8 mouse cellular contexts compared by ENCODE assay signal in the genomic region with DNA sequence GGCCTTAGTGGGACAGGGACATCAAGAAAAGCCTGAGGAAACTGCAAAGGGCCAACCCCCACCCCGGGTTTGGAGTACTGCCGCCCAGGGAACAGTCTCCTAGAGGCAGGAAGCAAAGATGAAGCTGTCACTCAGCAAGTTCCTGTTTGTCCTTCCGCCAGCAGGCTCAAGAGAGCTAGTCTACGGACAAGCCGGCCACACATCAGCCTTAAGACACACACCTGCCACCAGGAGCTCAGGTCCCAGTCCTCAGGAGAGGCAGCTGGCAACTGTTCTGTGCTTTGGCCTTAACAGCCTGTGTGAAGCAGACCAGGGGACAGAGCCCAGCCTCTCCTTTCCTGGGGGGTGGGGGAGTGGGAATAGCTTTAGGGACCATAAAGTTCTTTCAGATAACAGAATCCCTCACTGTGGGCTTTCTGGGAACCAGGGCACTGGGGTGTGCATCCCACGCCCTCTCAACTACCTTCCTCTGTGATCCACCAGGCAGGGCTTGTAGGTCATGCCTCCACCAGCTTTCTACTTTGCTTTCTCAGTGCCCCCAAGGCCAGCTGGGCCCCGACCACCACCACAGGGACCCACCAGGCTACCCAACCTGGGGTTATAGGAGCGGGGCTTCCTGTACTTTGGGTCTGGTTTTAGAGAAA.
DNase-seq lines count a peak whose midpoint lies in the region; ATAC-seq and TF ChIP-seq lines count a peak whose summit lies in the region.

No protein-coding gene starts in this region.

- H3K27me3 ChIP-seq in embryonic facial prominence, embryonic 14.5 days (replicated peaks; ENCODE audit: control insufficient read depth, insufficient read depth, low read length), result no peaks in the 10 kb centered on the region
- H3K27me3 ChIP-seq in limb, embryonic 11.5 days (ENCODE audit: control insufficient read depth, insufficient read depth, low read length), result no peaks in the 10 kb centered on the region
- no peaks in the 10 kb centered on the region for H3K27me3 ChIP-seq in midbrain, embryonic 14.5 days (ENCODE audit: control insufficient read depth, insufficient read depth, low read length)

- peak overlapping the region; percentile 91 for H3K27ac ChIP-seq in gastrocnemius, adult 2 months
- H3K27ac ChIP-seq in embryonic facial prominence, embryonic 14.5 days (replicated peaks; ENCODE audit: low read depth, low read length), result peak overlapping the region; percentile 73
- H3K27ac ChIP-seq in limb, embryonic 11.5 days (replicated peaks; ENCODE audit: low read depth, low read length), result peak overlapping the region; percentile 25; the same call in 1 of the 2 replicates
- H3K27ac ChIP-seq in midbrain, embryonic 14.5 days (replicated peaks; ENCODE audit: low read depth, low read length), result peak overlapping the region; percentile 21

- H3K9me3 ChIP-seq in embryonic facial prominence, embryonic 14.5 days (ENCODE audit: control insufficient read depth, low read length), result no peaks in the 10 kb centered on the region
- H3K9me3 ChIP-seq in limb, embryonic 11.5 days (ENCODE audit: control insufficient read depth, low read length), result no peaks in the 10 kb centered on the region
- no peaks in the 10 kb centered on the region for H3K9me3 ChIP-seq in midbrain, embryonic 14.5 days (ENCODE audit: control insufficient read depth, low read length)

- peak overlapping the region; percentile 23 for H3K4me3 ChIP-seq in gastrocnemius, adult 2 months
- no peak overlapping the region for H3K4me3 ChIP-seq in embryonic facial prominence, embryonic 14.5 days (ENCODE audit: low read depth, low read length)
- no peak overlapping the region for H3K4me3 ChIP-seq in limb, embryonic 11.5 days (ENCODE audit: low read depth, low read length)
- no peak overlapping the region for H3K4me3 ChIP-seq in midbrain, embryonic 14.5 days (replicated peaks; ENCODE audit: low read depth, low read length)

- intact Hi-C loops in gastrocnemius, adult 2 months (cut with DNase I), result no loop called here
- intact Hi-C loops in heart, postnatal 36 days (cut with DNase I), result loop anchor here (2.0 to 10.0 kb wide), 5 partner anchors 21 to 139 kb away; a partner anchor contains a TSS

- peak overlapping the region; percentile 25; the same call in 1 of the 2 replicates for H3K9ac ChIP-seq in embryonic facial prominence, embryonic 14.5 days (ENCODE audit: low read depth, low read length)
- no peak overlapping the region for H3K9ac ChIP-seq in limb, embryonic 11.5 days (ENCODE audit: low read length)
- no peak overlapping the region for H3K9ac ChIP-seq in midbrain, embryonic 14.5 days (replicated peaks; ENCODE audit: low read length)

- 57% methylated on average over 8 of the region's 8 CpGs for WGBS in embryonic facial prominence, embryonic 14.5 days
- 77% methylated on average over 8 of the region's 8 CpGs for WGBS in limb, embryonic 11.5 days
- 87% methylated on average over 8 of the region's 8 CpGs for WGBS in midbrain, embryonic 14.5 days

- H3K4me2 ChIP-seq in embryonic facial prominence, embryonic 14.5 days (ENCODE audit: low read depth, low read length), result no peak overlapping the region
- no peak overlapping the region for H3K4me2 ChIP-seq in limb, embryonic 11.5 days (ENCODE audit: low read depth, severe bottlenecking)
- H3K4me2 ChIP-seq in midbrain, embryonic 14.5 days (ENCODE audit: low read length), result no peak overlapping the region

- peaks cover 28% of the 10 kb centered on the region for H3K4me1 ChIP-seq in embryonic facial prominence, embryonic 14.5 days (ENCODE audit: control insufficient read depth, insufficient read depth, low read length)
- H3K4me1 ChIP-seq in limb, embryonic 11.5 days (ENCODE audit: control insufficient read depth, insufficient read depth, low read length), result peaks cover 22% of the 10 kb centered on the region
- peaks cover 5% of the 10 kb centered on the region; the same call in 1 of the 2 replicates for H3K4me1 ChIP-seq in midbrain, embryonic 14.5 days (ENCODE audit: control insufficient read depth, insufficient read depth, low read length)

- DNase-seq in gastrocnemius, adult 2 months, result peak; percentile 51
- DNase-seq in gastrocnemius, postnatal 10 days, result no peak
- DNase-seq in embryonic facial prominence, embryonic 14.5 days (ENCODE audit: low spot score), result peak; percentile 35
- peak; percentile 61 to 74 for DNase-seq in heart, postnatal 36 days
- no peak for DNase-seq in limb, embryonic 11.5 days (ENCODE audit: low spot score)
- DNase-seq in midbrain, embryonic 14.5 days, result no peak
- no peak for DNase-seq in embryo, embryonic 9.5 days (ENCODE audit: extremely low spot score)

- no peak for TF ChIP-seq CTCF in gastrocnemius, adult 2 months (IDR thresholded peaks at IDR 0.05)

- peaks cover 9% of the 10 kb centered on the region; the same call in 1 of the 2 replicates for H3K36me3 ChIP-seq in embryonic facial prominence, embryonic 14.5 days (ENCODE audit: control insufficient read depth, insufficient read depth, low read length)
- 0 out of 2 replicates have a peak, but pooled peaks cover 2% of the 10 kb centered on the region for H3K36me3 ChIP-seq in limb, embryonic 11.5 days (ENCODE audit: control insufficient read depth, insufficient read depth, low read length)
- 0 out of 2 replicates have a peak, but pooled peaks cover 10% of the 10 kb centered on the region for H3K36me3 ChIP-seq in midbrain, embryonic 14.5 days (ENCODE audit: control insufficient read depth, insufficient read depth, low read length)

- no peak for ATAC-seq in embryonic facial prominence, embryonic 14.5 days (ENCODE audit: low read depth)
- ATAC-seq in limb, embryonic 11.5 days (ENCODE audit: insufficient number of reproducible peaks, low FRiP score, low TSS enrichment, low read depth), result no peak
- ATAC-seq in midbrain, embryonic 14.5 days (ENCODE audit: low FRiP score, low TSS enrichment), result no peak
- no peak for ATAC-seq in erythroid progenitor cell, adult 5-6 weeks (replicated peaks; ENCODE audit: low FRiP score, poor library complexity, severe bottlenecking)

Comparison
In these comparisons a context has a peak if more than half of its experiments do, and no peak if none do; other contexts are left out.
1. DNase-seq: peak in gastrocnemius, adult 2 months (single experiment), embryonic facial prominence, embryonic 14.5 days (single experiment) and heart, postnatal 36 days (2 of 2); none in gastrocnemius, postnatal 10 days (single experiment), limb, embryonic 11.5 days (single experiment), midbrain, embryonic 14.5 days (single experiment) and embryo, embryonic 9.5 days (single experiment).
2. H3K27ac ChIP-seq: peak in every context shown above with its lines; median percentile 91 in gastrocnemius, adult 2 months; 73 in embryonic facial prominence, embryonic 14.5 days; 25 in limb, embryonic 11.5 days; 21 in midbrain, embryonic 14.5 days.